Mouse (Mus musculus) bone marrow macrophage, adult 2 months (primary cell): ENCODE data around the gene Emilin3. TPM values are rescaled to one million over a fixed set of nuclear protein-coding genes. Genes with fewer than 3 reads are reported as not detected.

Source experiments
- H3K27ac ChIP-seq: 2 replicates; pipeline ENCODE4 v1.5.1; 2012; ENCODE audit warnings: low read depth, low read length; ENCODE audit not compliant: insufficient read depth
- H3K4me1 ChIP-seq: 2 replicates; pipeline ENCODE4 v1.6.1; 2012; ENCODE audit warnings: low read length; ENCODE audit not compliant: control insufficient read depth, insufficient read depth
- H3K4me3 ChIP-seq: 2 replicates; pipeline ENCODE4 v1.5.1; 2012; ENCODE audit warnings: mild to moderate bottlenecking, low read length, moderate library complexity; ENCODE audit not compliant: insufficient read depth
- CTCF ChIP-seq: IDR thresholded peaks from 2 replicates; pipeline ENCODE4 v1.5.1; 2012; ENCODE audit warnings: low read depth, mild to moderate bottlenecking, low read length, moderate library complexity
- POLR2A ChIP-seq: IDR thresholded peaks from 2 replicates; pipeline ENCODE4 v1.6.1; 2012; ENCODE audit warnings: mild to moderate bottlenecking, low read depth, low read length, borderline replicate concordance
- polyA plus RNA-seq: library from polyadenylated mRNA; stranded (reverse); fragments of >200 nt; gene quantifications from 2 replicates; pipeline ENCODE4 v1.2.4, GENCODE M21; 2012; ENCODE audit not compliant: missing spikeins, insufficient read depth, insufficient read length

The Emilin3 gene
- polyA plus RNA-seq, 1 experiment = not detected

- Histone ChIP-seq H3K27ac (no peak overlapping the region), H3K4me3 (no peak overlapping the region), H3K4me1 (no peaks in the 10 kb centered on the region)
- TF ChIP-seq POLR2A (no peak), CTCF (no peak)
Observed at GRCm38 (mm10) chr2:160918154-160918929, 6.2 kb upstream of the Emilin3 start.

- TF ChIP-seq CTCF = no peak
- TF ChIP-seq POLR2A = no peak
- Histone ChIP-seq H3K4me1 (no peaks in the 10 kb centered on the region), H3K27ac (no peak overlapping the region), H3K4me3 (no peak overlapping the region)
Observed at GRCm38 (mm10) chr2:160917313-160917712, 5.2 kb upstream of the Emilin3 start.

GRCm38 (mm10) chr2:160916714-160917113, 4.6 kb upstream of the Emilin3 start:
- Histone ChIP-seq H3K4me1 (no peaks in the 10 kb centered on the region), H3K4me3 (no peak overlapping the region), H3K27ac (no peak overlapping the region)
- TF ChIP-seq CTCF (no peak), POLR2A (no peak)

- H3K4me3 ChIP-seq = no peak overlapping the region
- no peak for TF ChIP-seq POLR2A
- TF ChIP-seq CTCF = no peak
- no peaks in the 10 kb centered on the region for H3K4me1 ChIP-seq
Observed at GRCm38 (mm10) chr2:160915821-160916610, 3.9 kb upstream of the Emilin3 start.

GRCm38 (mm10) chr2:160914656-160915055, 2.5 kb upstream of the Emilin3 start:
- no peak overlapping the region for H3K4me3 ChIP-seq
- H3K4me1 ChIP-seq = no peaks in the 10 kb centered on the region
- no peak overlapping the region for H3K27ac ChIP-seq
- TF ChIP-seq POLR2A (no peak), CTCF (no peak)

More at GRCm38 (mm10) chr2:160915821-160916610, 3.9 kb upstream of the Emilin3 start:
- no peak overlapping the region for H3K27ac ChIP-seq

GRCm38 (mm10) chr2:160911558-160912201, 448 bp downstream of the Emilin3 start:
- no peaks in the 10 kb centered on the region for H3K4me1 ChIP-seq
- no peak overlapping the region for H3K4me3 ChIP-seq
- H3K27ac ChIP-seq = no peak overlapping the region
- TF ChIP-seq CTCF (no peak), POLR2A (no peak)

- Histone ChIP-seq H3K4me1 (no peaks in the 10 kb centered on the region), H3K27ac (no peak overlapping the region), H3K4me3 (no peak overlapping the region)
- TF ChIP-seq POLR2A = no peak
- TF ChIP-seq CTCF = no peak
Observed at GRCm38 (mm10) chr2:160910633-160911032, 1.5 kb downstream of the Emilin3 start.

GRCm38 (mm10) chr2:160908607-160909006, 3.5 kb downstream of the Emilin3 start:
- no peak overlapping the region for H3K27ac ChIP-seq
- no peak overlapping the region for H3K4me3 ChIP-seq
- no peak for TF ChIP-seq POLR2A
- no peak for TF ChIP-seq CTCF
- H3K4me1 ChIP-seq = no peaks in the 10 kb centered on the region

- Histone ChIP-seq H3K4me3 (no peak overlapping the region), H3K27ac (no peak overlapping the region), H3K4me1 (no peaks in the 10 kb centered on the region)
- TF ChIP-seq POLR2A (no peak), CTCF (no peak)
Observed at GRCm38 (mm10) chr2:160906101-160906500, 6.0 kb downstream of the Emilin3 start.
